Mouse (Mus musculus) lung, postnatal 0 days (tissue): Measurements from ENCODE around the gene Sema6b.

Source experiments
- CTCF ChIP-seq: IDR thresholded peaks from 2 replicates; pipeline ENCODE4 v1.5.1; 2016; ENCODE audit warnings: antibody characterized with exemption, mild to moderate bottlenecking
- EP300 ChIP-seq: IDR thresholded peaks from 2 replicates; pipeline ENCODE4 v1.6.1; 2016; ENCODE audit warnings: antibody characterized with exemption, mild to moderate bottlenecking, control low read depth

- TF ChIP-seq EP300 (no peak), CTCF (no peak)
Observed at GRCm38 (mm10) chr17:56182975-56183657, 43.0 kb upstream of the Sema6b start.
